Mouse (Mus musculus) cerebellum, adult 11-12 months (tissue): ENCODE data around the gene Abcb8.

Experiments
- DNase-seq: peaks from one replicate; pipeline ENCODE4 v3.0.0; 2022

Abcb8 gene

GRCm38 (mm10) chr5:24369767-24370166, 23.7 kb upstream of the Abcb8 start:
- DNase-seq, result no peak

DNA sequence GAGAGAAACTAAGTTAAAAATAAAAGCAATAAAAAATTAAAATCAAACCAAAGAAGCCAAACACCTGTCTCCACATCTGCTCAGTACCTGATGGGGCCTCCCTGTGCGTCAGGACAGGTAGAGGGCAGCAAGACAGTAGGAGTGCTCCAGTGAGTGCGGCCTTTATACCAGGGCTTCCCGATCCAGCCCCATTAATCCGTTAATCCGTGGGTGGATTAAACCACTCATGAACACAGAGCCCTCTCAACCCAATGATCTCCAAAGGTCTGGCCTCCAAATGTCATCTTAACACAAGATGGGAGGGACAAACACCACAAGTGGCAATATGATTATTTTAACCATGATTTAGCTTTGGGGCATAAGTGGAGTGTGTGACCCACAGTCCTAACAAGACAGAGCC, 19.7 kb upstream of the Abcb8 start:
- no peak for DNase-seq

DNA sequence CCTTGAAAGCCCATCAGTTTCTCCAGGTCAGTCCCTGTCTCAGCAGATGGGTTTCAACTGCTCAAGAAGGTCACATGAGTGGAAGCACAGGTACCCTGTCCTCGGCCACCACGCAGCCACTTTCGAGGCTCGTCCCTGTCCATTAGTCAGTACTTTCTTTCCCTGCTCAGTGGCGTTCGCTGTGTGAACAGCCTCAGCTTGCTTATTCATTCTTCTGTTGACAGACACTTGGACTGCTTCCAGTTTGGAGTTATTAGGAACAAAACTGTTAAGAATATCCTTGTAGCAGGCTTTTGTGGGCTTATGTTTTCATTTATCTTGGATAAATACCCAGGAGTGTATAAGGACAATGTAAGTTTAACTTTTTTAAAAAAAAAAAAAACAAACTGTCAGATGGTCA, 19.2 kb upstream of the Abcb8 start:
- DNase-seq, result no peak

DNA sequence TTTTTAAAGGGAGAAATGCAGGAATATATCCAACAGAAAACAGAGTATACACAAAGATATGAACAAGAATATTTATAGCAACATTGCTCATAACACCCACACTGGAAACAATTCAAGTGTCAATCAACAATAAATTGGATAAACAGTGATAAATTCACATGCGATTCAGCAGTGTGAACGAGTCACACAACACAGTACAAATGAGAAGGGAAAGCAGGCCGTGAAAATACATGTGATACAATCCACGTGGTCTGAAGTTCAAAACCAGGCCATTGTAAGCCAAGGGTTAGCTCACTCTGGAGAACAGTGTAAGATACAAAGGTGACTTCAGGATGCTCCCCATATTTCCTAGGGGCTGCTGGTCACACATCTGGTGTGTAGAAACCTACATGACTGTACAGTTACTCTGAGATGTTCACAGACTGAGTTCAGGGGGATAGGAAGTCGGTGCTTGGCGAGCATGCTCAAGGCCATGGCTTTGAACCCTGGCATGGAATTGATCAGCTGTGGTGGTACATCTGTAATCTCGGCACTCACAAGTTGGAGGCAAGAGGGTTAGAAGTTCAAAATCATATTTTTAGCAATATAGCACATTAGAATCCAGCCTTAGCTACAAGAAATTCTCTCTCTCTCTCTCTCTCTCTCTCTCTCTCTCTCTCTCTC, 18.7 kb upstream of the Abcb8 start:
- DNase-seq, result no peak

GRCm38 (mm10) chr5:24378700-24379099, 14.8 kb upstream of the Abcb8 start:
- no peak for DNase-seq

DNA sequence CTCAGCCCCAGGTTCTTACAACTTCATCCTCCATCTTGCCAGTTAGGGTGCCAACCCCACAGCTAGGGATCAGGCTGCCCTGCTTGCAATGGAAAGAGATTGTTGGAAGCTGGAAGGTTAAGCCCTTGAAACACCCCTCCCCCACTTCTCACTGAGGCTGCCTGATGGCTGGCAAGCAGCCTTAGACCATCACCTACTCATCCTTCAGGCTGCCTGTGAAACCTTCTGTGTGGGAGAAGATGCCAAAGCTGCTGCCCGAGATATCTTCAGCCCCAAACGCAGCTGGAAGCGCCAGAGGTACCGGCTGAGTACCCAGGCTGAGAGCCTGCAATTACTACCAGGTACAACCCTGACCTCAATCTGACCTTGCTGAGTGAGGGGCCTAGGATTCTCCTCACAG, 14.0 kb upstream of the Abcb8 start:
- no peak for DNase-seq

GRCm38 (mm10) chr5:24380499-24380898, 13.0 kb upstream of the Abcb8 start:
- no peak for DNase-seq

DNA sequence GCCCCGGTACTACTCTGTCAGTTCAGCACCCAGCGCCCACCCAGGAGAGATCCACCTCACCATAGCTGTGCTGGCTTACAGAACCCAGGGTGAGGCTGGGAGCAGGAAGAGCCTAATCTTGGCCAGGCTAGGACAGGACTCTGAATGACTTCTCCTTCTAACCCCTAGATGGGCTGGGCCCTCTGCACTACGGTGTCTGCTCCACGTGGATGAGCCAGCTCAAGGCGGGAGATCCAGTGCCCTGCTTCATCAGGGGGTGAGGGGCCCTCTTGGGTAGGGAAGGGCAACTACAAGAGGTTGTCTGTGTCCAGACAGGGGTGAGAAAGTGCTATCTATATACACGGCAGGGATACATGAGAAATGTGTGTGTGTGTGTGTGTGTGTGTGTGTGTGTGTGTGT, 12.0 kb upstream of the Abcb8 start:
- DNase-seq, result no peak

DNA sequence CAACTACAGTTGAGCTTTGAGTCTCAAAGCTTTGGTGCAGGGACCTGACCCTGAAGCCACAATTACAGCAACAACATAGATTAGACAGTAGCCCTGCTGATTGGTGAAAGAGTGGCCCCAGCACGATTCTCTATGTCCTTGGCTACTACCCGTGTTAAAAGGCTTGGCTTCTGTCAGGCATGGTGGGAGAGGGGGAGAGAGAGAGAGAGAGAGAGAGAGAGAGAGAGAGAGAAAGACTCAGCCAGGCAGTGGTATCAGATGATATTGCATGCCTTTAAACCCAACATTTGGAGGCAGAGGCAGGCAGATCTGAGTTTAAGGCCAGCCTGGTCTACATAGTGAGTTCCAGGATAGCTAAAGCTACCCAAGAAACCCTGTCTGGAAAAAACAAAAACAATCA, 11.5 kb upstream of the Abcb8 start:
- no peak for DNase-seq

DNA sequence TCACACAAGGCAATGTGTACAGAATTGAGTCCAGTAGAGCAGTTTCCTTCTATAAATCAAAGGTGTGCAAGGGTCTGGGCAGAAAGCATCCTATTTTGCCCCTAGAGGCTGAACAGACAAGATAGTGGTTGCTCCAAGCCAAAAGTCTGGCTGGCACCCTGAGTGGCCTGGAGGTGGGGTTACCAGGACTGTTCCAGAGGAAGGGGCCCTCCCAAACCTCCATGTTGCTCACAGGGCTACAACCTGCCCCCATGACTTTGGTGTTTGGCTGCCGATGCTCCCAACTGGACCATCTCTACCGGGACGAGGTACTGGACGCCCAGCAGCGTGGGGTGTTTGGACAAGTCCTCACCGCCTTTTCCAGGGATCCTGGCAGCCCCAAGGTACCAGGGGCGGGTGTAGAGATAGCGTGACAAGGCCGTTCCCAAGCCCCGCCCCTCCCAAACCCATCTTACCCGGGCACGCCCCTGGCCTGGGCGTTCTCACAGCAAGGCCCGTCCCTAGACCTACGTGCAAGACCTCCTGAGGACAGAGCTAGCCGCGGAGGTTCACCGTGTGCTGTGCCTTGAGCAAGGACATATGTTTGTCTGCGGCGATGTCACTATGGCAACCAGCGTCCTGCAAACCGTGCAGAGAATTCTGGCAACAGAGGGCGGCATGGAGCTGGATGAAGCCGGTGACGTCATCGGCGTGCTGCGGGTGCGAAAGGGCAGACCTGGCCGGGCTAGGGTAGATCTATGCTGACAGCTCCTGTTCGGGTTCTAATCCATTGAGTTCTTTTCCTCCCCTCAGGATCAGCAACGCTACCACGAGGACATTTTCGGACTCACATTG, 10.2 kb upstream of the Abcb8 start:
- DNase-seq, result peak; percentile 97

- DNase-seq, result peak; percentile 48
These were observed 9.1 kb upstream of the Abcb8 start for GRCm38 (mm10) chr5:24384407-24384806.

DNA sequence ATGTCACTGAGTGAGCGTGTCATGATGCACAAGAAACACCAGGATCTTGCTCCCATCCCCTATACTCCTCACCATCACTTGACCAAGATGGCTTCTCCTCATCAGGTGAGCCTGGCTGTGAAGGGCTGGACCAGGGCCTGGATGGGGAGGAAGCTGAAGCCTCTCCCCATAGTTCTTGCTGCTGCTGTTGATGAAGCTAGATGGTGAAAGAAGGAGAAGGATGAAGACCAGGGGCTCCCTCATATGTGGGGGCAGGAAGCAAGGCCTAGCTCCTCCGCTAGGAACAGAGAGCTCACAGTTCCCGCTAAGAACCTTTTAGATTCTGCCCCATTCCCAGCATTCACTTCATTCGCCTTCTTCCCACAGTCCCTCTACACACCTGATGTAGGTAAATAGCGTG, 8.1 kb upstream of the Abcb8 start:
- DNase-seq, result no peak

DNA sequence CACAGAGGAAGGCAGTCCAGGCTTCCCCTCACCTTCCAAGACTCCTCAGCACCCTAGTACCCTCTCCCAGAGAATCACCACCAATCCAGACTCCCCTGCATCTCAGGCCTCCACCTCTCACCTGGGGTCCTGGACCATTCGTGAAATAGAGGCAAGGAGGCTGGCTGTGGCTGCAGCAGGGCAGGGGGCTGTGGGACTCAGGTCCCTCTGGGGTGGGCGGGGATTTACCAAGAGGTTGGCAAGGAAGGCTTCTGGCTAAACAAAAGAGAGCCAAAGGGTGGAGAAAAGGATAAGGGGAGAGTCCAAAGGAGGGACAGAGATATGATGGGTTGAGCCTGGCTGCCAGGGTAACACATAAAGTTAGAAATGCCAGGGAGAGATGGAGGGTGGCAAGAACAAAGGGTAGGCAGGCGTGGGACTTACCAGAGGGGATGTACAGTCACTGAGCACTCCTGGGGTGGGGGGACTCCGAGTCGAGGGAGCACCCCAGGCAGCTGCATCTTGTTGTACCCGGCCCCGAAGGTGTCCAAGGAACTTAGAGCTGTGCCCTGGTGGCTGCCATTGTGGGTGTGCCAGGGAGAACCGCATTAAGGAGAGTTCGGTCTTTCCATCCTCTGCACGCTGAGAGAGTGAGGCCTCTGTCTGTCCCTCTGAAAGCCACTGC, 7.4 kb upstream of the Abcb8 start:
- no peak for DNase-seq

DNA sequence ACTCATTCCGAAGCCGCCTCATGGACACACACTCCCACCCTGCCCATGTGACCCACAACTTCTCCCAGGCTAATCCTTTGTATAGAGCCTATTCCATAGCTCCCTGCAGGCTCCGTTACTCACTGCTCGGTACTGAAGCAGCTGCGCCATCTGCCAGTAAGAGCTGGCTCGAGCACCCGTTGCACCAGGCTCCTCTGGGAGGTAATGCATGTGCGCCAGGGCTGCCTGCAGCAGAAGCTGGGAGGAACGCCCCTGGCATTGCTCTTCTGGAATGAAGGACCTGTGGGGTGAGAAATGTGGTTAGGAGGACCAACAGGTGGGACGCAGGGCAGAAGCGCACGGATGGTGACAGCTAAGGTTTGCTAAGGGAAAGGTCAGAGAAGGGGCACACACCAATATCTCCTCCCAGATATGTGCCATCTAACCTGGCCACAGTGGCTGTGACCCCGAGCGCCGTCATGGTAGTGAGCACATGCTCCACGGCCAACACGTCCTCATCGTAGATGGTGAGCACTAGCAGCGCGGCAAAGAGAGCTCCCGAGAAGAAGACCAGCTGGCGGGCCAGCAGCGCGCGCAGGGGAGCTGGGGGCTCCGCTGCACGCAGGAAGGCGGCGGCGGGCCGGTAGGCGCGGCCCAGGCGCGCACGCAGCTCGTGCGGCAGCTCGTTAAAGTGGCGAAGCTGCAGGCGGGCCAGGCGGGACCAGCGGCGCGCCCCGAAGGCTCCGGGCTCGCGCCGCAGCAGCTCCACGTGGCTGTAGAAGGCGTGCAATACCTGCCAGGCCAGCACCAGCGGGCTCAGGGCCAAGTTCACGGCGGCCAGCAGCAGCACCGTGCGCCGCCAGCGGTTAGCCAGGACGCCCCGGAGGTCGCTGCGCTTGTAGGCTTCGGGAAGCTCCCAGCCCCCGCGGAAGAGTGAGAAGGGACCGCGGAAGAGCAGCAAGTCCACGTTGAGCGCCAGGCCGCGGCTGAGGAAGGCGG, 5.9 kb upstream of the Abcb8 start:
- DNase-seq, result no peak

DNA sequence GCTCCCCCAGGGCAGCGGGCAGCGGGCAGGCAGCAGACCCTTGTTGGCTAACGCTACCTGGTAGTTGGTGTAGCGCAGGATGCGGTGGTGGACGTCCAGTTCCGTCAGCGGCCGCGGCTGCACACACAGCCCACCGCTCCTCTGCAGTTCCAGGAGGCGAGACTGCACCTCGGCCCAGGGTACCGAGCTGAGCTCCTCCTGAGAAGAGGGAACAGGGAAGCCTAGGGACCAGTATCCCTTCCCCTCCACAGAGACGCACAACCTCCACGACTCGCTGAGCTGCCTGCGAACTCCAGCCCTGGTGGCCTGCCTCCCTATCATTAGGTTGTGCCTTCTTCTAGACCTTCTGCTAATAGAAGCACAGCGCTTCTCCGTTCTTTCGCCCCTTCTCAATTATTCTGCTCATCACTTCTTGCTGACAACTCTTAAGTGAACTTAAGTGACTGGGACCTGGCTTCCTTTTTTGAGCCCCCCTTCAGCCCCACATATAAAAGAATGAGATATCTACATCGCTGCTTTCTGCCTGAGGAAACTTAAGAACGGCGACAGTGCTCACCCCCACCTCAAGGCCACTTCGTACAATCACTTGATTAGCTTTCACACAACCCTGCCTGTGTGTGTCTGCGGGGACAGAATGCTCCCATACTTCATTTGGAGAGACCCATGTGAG, 5.1 kb upstream of the Abcb8 start:
- DNase-seq, result no peak

DNA sequence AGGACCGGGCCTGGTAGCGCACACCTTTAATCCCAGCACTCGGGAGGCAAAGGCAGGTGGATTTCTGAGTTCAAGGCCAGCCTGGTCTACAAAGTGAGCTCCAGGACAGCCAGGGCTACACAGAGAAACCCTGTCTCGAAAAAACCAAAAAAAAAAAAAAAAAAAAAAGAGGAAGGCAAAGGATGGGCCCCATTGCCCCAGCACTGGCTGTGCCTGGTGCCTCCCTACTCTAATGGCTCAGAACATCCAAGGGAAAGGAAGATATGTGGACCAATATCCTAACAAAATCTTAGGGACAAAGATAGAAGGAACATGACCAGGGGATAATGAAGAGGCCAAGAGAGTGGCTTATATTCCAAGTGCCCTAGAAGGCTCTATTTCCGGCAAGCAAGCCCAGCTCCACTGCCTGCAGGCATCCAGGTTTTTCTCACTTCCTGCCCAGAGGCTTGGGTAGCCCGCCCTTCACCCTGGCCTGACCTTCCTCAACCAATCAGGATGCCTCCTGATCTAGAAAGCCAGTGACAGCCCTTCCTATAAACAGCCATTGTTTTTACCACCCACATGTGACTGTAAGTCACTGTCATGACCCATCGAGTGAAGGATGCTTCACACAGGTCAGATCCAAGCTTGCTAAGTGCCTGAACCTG, 4.3 kb upstream of the Abcb8 start:
- DNase-seq, result no peak

DNA sequence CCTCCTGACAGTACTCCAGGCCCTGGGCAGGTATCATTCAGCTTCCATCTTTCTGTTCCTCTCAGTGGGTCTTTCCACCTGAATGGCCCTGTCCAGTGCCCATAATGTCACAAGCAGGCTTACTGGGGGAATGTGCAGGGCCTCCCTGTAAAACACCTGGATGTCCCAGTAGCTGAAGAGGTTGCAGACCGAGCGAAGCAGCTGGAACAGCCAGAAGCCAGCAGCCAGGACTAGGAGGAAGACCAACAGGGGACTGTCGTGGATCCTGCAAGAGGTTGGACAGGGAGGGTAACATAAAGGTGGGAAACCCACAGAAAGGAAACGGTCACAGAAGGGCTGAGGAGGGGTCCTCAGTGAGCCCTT, 3.8 kb upstream of the Abcb8 start:
- DNase-seq, result no peak

GRCm38 (mm10) chr5:24391864-24392263, 1.6 kb upstream of the Abcb8 start, which contains the start of gene Atg9b:
TSS of gene Atg9b (minus strand) at chr5:24392143.
- DNase-seq, result peak; percentile 53

GRCm38 (mm10) chr5:24392724-24393123, 739 bp upstream of the Abcb8 start:
- peak; percentile 44 for DNase-seq

GRCm38 (mm10) chr5:24394165-24394894, 867 bp downstream of the Abcb8 start:
- DNase-seq, result peak; percentile 96

- DNase-seq, result peak; percentile 19
These were observed 2.8 kb downstream of the Abcb8 start for GRCm38 (mm10) chr5:24396254-24396653.
